Mouse (Mus musculus) ES-E14 (cell line): ENCODE results near the gene Nhsl1.

ENCODE experiments used
- CHD2 ChIP-seq: IDR thresholded peaks from 2 replicates; pipeline ENCODE4 v1.6.1; 2014; ENCODE audit warnings: mild to moderate bottlenecking, low read depth, low read length, inconsistent platforms
- ZC3H11A ChIP-seq: IDR thresholded peaks from 2 replicates; pipeline ENCODE4 v1.6.1; 2012; ENCODE audit warnings: low read depth, mild to moderate bottlenecking, inconsistent platforms, low read length, borderline replicate concordance

- TF ChIP-seq CHD2 (no peak), ZC3H11A (no peak)
Measured at GRCm38 (mm10) chr10:18283991-18284390, 34.8 kb upstream of the Nhsl1 start.
